Mouse (Mus musculus) ES-Bruce4 (cell line): ENCODE data around the gene Slc4a2. TPM values are rescaled to one million over a fixed set of nuclear protein-coding genes. Genes with fewer than 3 reads are reported as not detected.
A peak's percentile ranks its signal among the peaks of the same experiment; 100 is the strongest.

Source experiments
- H3K27ac ChIP-seq: 2 replicates; pipeline ENCODE4 v1.5.1; 2012; ENCODE audit warnings: low read length, inconsistent platforms; ENCODE audit not compliant: insufficient read depth
- H3K27me3 ChIP-seq: 2 replicates; pipeline ENCODE4 v1.6.1; 2012; ENCODE audit warnings: mild to moderate bottlenecking, low read length, inconsistent platforms; ENCODE audit not compliant: control insufficient read depth, poor library complexity, insufficient read depth, severe bottlenecking
- H3K36me3 ChIP-seq: 2 replicates; pipeline ENCODE4 v1.6.1; 2012; ENCODE audit warnings: inconsistent platforms, mild to moderate bottlenecking, low read length, moderate library complexity; ENCODE audit not compliant: control insufficient read depth, poor library complexity, insufficient read depth, severe bottlenecking
- H3K4me1 ChIP-seq: one replicate; pipeline ENCODE4 v1.8.1; 2011; ENCODE audit warnings: low read length; ENCODE audit not compliant: control insufficient read depth, insufficient read depth
- H3K4me3 ChIP-seq: 2 replicates; pipeline ENCODE4 v1.5.1; 2011; ENCODE audit warnings: low read depth, mild to moderate bottlenecking, low read length
- H3K9ac ChIP-seq: 2 replicates; pipeline ENCODE4 v1.6.1; 2012; ENCODE audit warnings: low read depth, mild to moderate bottlenecking, inconsistent platforms; ENCODE audit not compliant: poor library complexity, severe bottlenecking
- H3K9me3 ChIP-seq: replicated peaks from 2 replicates; pipeline ENCODE4 v1.6.1; 2012; ENCODE audit warnings: mild to moderate bottlenecking, low read length, inconsistent platforms; ENCODE audit not compliant: control insufficient read depth, poor library complexity, insufficient read depth, severe bottlenecking
- CTCF ChIP-seq: IDR thresholded peaks from one replicate; pipeline ENCODE4 v1.8.1; 2011; ENCODE audit warnings: low read depth, low read length
- EP300 ChIP-seq: IDR thresholded peaks from 2 replicates; pipeline ENCODE4 v1.6.1; 2011; ENCODE audit warnings: low read depth, low read length; ENCODE audit not compliant: insufficient read depth
- POLR2A ChIP-seq: IDR thresholded peaks from one replicate; pipeline ENCODE4 v1.8.1; 2011; ENCODE audit warnings: low read length; ENCODE audit not compliant: insufficient read depth
- polyA plus RNA-seq: library from polyadenylated mRNA; stranded (reverse); fragments of >200 nt; gene quantifications from 2 replicates; pipeline ENCODE4 v1.2.4, GENCODE M21; 2011; ENCODE audit warnings: low read depth; ENCODE audit not compliant: missing spikeins, insufficient read depth, insufficient read length

Slc4a2 gene
- polyA plus RNA-seq, 1 experiment, result 11.3 TPM

DNA sequence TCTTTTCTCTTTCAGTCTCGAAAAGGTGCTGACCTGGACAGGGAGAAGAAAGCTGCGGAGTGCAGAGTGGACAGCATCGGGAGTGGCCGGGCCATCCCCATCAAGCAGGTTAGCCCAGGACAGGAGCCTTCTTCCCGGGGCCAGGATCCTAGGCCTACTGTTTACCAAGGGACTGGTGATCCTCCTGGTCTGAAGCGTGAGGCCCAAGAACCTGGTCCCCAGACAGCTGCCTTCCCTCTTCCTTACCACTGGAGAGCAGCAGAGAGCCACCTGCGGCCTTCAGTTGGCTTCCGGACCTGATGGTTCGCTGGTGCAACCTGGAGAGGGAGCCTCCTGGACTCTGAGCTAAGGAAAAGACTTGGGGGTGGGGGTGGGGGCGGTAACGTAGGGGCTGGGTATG, 59.7 kb downstream of the Slc4a2 start:
- TF ChIP-seq CTCF (peak; percentile 91), POLR2A (no peak), EP300 (peak; percentile 24; the same call in 1 of the 2 replicates)
- H3K4me3 ChIP-seq, result peak overlapping the region; percentile 29; the same call in 1 of the 2 replicates
- no peaks in the 10 kb centered on the region for H3K27me3 ChIP-seq
- H3K9me3 ChIP-seq, result no peaks in the 10 kb centered on the region
- peak overlapping the region; percentile 34 for H3K27ac ChIP-seq
- peaks cover 11% of the 10 kb centered on the region for H3K4me1 ChIP-seq
- H3K36me3 ChIP-seq, result no peaks in the 10 kb centered on the region
- peak overlapping the region; percentile 70 for H3K9ac ChIP-seq

DNA sequence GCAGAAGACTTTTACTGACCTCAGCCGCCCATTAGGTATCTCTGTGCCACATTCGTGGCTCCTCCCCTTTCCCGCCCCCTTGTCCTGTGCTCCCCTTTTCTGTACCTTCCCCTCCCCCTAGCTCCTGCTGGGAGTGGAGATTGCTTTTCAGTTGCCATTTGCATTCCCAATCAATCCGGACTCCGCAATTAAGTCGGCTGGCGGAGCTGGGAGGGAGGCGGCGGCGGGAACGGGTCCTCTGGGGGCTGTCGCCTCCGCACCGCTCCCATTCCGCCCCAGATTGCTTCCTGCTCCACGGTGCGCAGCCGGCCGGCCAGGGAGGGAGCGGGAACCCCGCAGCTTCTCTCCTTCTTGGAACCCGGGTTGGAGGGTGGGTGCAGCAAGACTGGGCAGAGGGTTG, 61.3 kb downstream of the Slc4a2 start:
- TF ChIP-seq CTCF (peak; percentile 0), POLR2A (no peak), EP300 (no peak)
- Histone ChIP-seq H3K4me1 (peaks cover 11% of the 10 kb centered on the region), H3K9ac (peak overlapping the region; percentile 45), H3K4me3 (peak overlapping the region; percentile 35), H3K27ac (no peak overlapping the region), H3K27me3 (no peaks in the 10 kb centered on the region), H3K36me3 (no peaks in the 10 kb centered on the region), H3K9me3 (no peaks in the 10 kb centered on the region)

DNA sequence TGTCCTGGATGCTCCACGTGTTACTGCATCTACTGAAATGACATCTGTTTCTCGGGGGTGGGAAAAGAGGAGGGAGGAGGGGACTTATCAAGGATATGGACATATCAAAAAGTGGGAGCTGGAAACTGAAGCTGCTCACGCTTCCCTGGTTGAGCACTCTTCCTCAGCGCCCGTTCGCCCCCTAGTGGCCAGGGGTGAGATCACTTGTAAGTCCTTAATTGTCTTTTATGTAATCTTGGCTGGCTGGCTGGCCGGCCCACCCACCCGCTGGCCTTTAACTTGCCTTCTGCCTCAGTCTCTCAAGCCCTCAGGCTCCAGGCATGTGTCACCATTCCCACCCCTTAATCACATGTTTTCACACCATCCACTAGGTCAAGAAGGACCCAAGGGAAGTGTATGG, 62.5 kb downstream of the Slc4a2 start:
- H3K9me3 ChIP-seq, result no peaks in the 10 kb centered on the region
- H3K27ac ChIP-seq, result no peak overlapping the region
- no peaks in the 10 kb centered on the region for H3K36me3 ChIP-seq
- no peaks in the 10 kb centered on the region for H3K27me3 ChIP-seq
- peaks cover 11% of the 10 kb centered on the region for H3K4me1 ChIP-seq
- H3K9ac ChIP-seq, result no peak overlapping the region; the same call in 1 of the 2 replicates
- no peak overlapping the region for H3K4me3 ChIP-seq
- TF ChIP-seq POLR2A (no peak), CTCF (peak; percentile 92)

DNA sequence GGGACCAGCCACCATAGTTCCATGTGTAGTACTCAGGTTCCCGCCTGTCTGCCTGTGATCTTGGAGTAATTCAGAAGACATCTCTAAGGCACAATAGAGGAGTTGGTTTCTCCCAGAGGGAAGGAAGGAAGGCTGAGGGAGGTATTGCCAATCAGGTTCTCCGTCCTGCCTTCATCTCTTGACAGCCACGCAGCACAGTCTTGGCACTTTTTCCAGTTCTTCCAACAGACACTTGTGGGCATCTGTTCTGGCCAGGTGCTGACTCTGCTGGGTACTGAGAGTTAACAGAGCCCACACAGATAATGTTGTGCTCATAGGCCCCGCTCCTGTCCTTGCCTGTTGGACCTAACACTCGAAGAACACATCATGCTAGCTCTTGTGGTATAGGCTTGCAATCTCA, 63.1 kb downstream of the Slc4a2 start:
- Histone ChIP-seq H3K27ac (no peak overlapping the region), H3K4me3 (no peak overlapping the region), H3K9me3 (no peaks in the 10 kb centered on the region), H3K9ac (no peak overlapping the region), H3K27me3 (no peaks in the 10 kb centered on the region), H3K4me1 (peaks cover 11% of the 10 kb centered on the region), H3K36me3 (no peaks in the 10 kb centered on the region)
- no peak for TF ChIP-seq CTCF
- TF ChIP-seq POLR2A, result no peak
- TF ChIP-seq EP300, result no peak

DNA sequence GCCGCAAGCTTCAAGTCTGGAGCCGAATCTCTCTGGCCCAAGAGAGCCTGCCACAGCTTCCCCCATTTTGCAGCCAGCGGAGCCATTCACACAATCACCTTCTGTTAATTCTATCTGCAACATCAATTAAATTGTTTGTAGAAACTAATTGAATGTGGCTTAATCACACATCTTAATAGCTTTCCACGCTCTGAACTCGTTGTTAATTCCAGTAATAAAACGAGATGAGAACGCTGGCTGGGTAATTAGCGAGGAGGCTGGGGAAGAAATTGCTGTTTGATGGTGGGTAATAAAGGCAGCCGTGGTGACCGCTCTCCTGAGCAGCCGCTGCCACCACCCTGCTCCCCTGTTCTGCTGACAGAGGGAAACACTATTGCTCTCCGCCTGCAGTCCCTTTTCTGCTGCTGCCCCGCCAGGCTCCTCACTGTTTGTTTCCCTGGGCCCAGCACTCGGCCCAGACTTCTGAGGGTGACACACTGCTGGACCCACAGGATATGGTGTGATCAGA, 66.8 kb downstream of the Slc4a2 start:
- TF ChIP-seq EP300 (no peak), CTCF (no peak), POLR2A (no peak)
- no peak overlapping the region for H3K27ac ChIP-seq

More for the DNA sequence above, 66.8 kb downstream of the Slc4a2 start:
- H3K4me1 ChIP-seq, result peaks cover 3% of the 10 kb centered on the region
- H3K9ac ChIP-seq, result no peak overlapping the region
- H3K27me3 ChIP-seq, result no peaks in the 10 kb centered on the region
- H3K4me3 ChIP-seq, result no peak overlapping the region
- no peaks in the 10 kb centered on the region for H3K9me3 ChIP-seq
- no peaks in the 10 kb centered on the region for H3K36me3 ChIP-seq

Other genes starting within 250 kb of the Slc4a2 start
- gene Kcnh2, start 72.2 kb upstream of the Slc4a2 start, polyA plus RNA-seq, result 3.3 and 5.8 TPM in 2 replicates
- gene Nos3, start 59.0 kb upstream of the Slc4a2 start, polyA plus RNA-seq, result 1.1 and 1.2 TPM in 2 replicates
- 10.3 and 10.6 TPM in 2 replicates for gene Atg9b, start 31.7 kb upstream of the Slc4a2 start, polyA plus RNA-seq
- 28.8 and 29.6 TPM in 2 replicates for gene Abcb8, start 30.2 kb upstream of the Slc4a2 start, polyA plus RNA-seq
- 0.88 TPM in 1 of 2 replicates, not detected in the other for gene Asic3, start 10.4 kb upstream of the Slc4a2 start, polyA plus RNA-seq
- gene Cdk5, start 307 bp upstream of the Slc4a2 start, polyA plus RNA-seq, result 30.9 and 34.0 TPM in 2 replicates
- 51.6 and 59.8 TPM in 2 replicates for gene Fastk, start 21.4 kb downstream of the Slc4a2 start, polyA plus RNA-seq
- 4.8 and 7.7 TPM in 2 replicates for gene Tmub1, start 24.0 kb downstream of the Slc4a2 start, polyA plus RNA-seq
- 76.8 and 79.9 TPM in 2 replicates for gene Agap3, start 28.3 kb downstream of the Slc4a2 start, polyA plus RNA-seq
- gene Gbx1, start 103.4 kb downstream of the Slc4a2 start, polyA plus RNA-seq, result 0.20 TPM in 1 of 2 replicates, not detected in the other
- not detected in 2 replicates for gene Asb10, start 117.1 kb downstream of the Slc4a2 start, polyA plus RNA-seq
- not detected in 2 replicates for gene 4931409K22Rik, start 133.0 kb downstream of the Slc4a2 start, polyA plus RNA-seq
- gene Abcf2, start 153.6 kb downstream of the Slc4a2 start, polyA plus RNA-seq, result 113 and 120 TPM in 2 replicates
- gene Chpf2, start 162.9 kb downstream of the Slc4a2 start, polyA plus RNA-seq, result 5.7 and 8.3 TPM in 2 replicates
- gene Smarcd3, start 200.6 kb downstream of the Slc4a2 start, polyA plus RNA-seq, result 1.5 and 1.9 TPM in 2 replicates